Mouse (Mus musculus) spleen, postnatal 14 days (tissue): ENCODE measurements around the gene Mybpc2.

Experiments used
- DNase-seq, 2 experiments: peaks; one replicate each; pipeline ENCODE4 v3.0.0; 2021 to 2022; ENCODE audit warnings: low spot score in 2 of 2

Gene Mybpc2

GRCm38 (mm10) chr7:44463556-44464225 lies 60.8 kb downstream of the Mybpc2 start:
- DNase-seq: peak in 1 of 2 experiments; percentile 5

- DNase-seq: peak in 1 of 2 experiments; percentile 2
Measured at GRCm38 (mm10) chr7:44463056-44463425, 61.4 kb downstream of the Mybpc2 start.

- peak; percentile 9 to 41 for DNase-seq
Measured at GRCm38 (mm10) chr7:44462218-44463055, 62.0 kb downstream of the Mybpc2 start.

- no peak for DNase-seq
Measured at GRCm38 (mm10) chr7:44461503-44462217, 62.8 kb downstream of the Mybpc2 start.

GRCm38 (mm10) chr7:44460767-44461502 lies 63.5 kb downstream of the Mybpc2 start:
- DNase-seq: peak in 1 of 2 experiments; percentile 7

GRCm38 (mm10) chr7:44460067-44460466 lies 64.4 kb downstream of the Mybpc2 start:
- DNase-seq: no peak

- DNase-seq: peak in 1 of 2 experiments; percentile 7
Measured at GRCm38 (mm10) chr7:44456302-44456701, 68.2 kb downstream of the Mybpc2 start.

GRCm38 (mm10) chr7:44453256-44453655 lies 71.2 kb downstream of the Mybpc2 start:
- no peak for DNase-seq
